Mouse (Mus musculus) bone marrow macrophage, adult 2 months (primary cell): Measurements from ENCODE around the gene Dyrk3.

Experiments
- CTCF ChIP-seq: IDR thresholded peaks from 2 replicates; pipeline ENCODE4 v1.5.1; 2012; ENCODE audit warnings: low read depth, mild to moderate bottlenecking, low read length, moderate library complexity
- POLR2A ChIP-seq: IDR thresholded peaks from 2 replicates; pipeline ENCODE4 v1.6.1; 2012; ENCODE audit warnings: mild to moderate bottlenecking, low read depth, low read length, borderline replicate concordance

- no peak for TF ChIP-seq CTCF
- TF ChIP-seq POLR2A, result no peak
Observed at GRCm38 (mm10) chr1:131078761-131079330, 59.3 kb downstream of the Dyrk3 start.
